Mouse (Mus musculus): ENCODE results near the gene Olfr1493-ps1.

The Olfr1493-ps1 gene

GRCm38 (mm10) chr19:13722978-13723377, at the start of gene Olfr1493-ps1:
Gene Olfr1493-ps1 (plus strand): TSS chr19:13723278.
- DNase-seq (ENCODE audit: low read depth), result no peak

- DNase-seq (ENCODE audit: low read depth), result no peak
Observed at GRCm38 (mm10) chr19:13696968-13697367, 26.1 kb upstream of the Olfr1493-ps1 start, which contains the start of gene Olfr1491. Gene Olfr1491 (plus strand): TSS chr19:13697268.

- no peak for DNase-seq (ENCODE audit: low read depth)
Observed at GRCm38 (mm10) chr19:13739428-13739827, 16.4 kb downstream of the Olfr1493-ps1 start, which contains the start of gene Olfr1494. Gene Olfr1494 (plus strand): TSS chr19:13739728.

GRCm38 (mm10) chr19:13749366-13749765, 26.3 kb downstream of the Olfr1493-ps1 start:
- DNase-seq (ENCODE audit: low read depth), result no peak

GRCm38 (mm10) chr19:13764306-13764705, 41.2 kb downstream of the Olfr1493-ps1 start, which contains the start of gene Olfr1495:
Gene Olfr1495 (plus strand): TSS chr19:13764606.
- DNase-seq (ENCODE audit: low read depth), result no peak

GRCm38 (mm10) chr19:13768565-13769276, 45.6 kb downstream of the Olfr1493-ps1 start:
- DNase-seq (ENCODE audit: low read depth), result no peak

GRCm38 (mm10) chr19:13777578-13777977, 54.5 kb downstream of the Olfr1493-ps1 start, which contains the start of gene Olfr1496:
Gene Olfr1496 (plus strand): TSS chr19:13777878.
- no peak for DNase-seq (ENCODE audit: low read depth)

Measured in induced T-regulatory cell, adult 2 months (primary cell).